Mouse (Mus musculus) forebrain, embryonic 12.5 days (tissue): ENCODE results near the gene Rabl3. TPM values are rescaled to one million over a fixed set of nuclear protein-coding genes. Genes with fewer than 3 reads are reported as not detected.

ENCODE experiments used
- ATAC-seq: fragments of 200-750 bp; cut with Nextera tagmentation; 2 replicates; pipeline ENCODE4 v1.8.0; 2017; ENCODE audit warnings: moderate TSS enrichment; ENCODE audit not compliant: low FRiP score
- H3K27ac ChIP-seq: fragments of 300-500 bp; sonication (generic); 2 replicates; pipeline ENCODE4 v1.5.1; 2016; ENCODE audit warnings: mild to moderate bottlenecking
- H3K27me3 ChIP-seq: fragments of 300-500 bp; sonication (generic); 2 replicates; pipeline ENCODE4 v1.6.1; 2016; ENCODE audit warnings: mild to moderate bottlenecking
- H3K36me3 ChIP-seq: fragments of 300-500 bp; sonication (generic); replicated peaks from 2 replicates; pipeline ENCODE4 v1.6.1; 2016; ENCODE audit warnings: mild to moderate bottlenecking
- H3K4me1 ChIP-seq: fragments of 300-500 bp; sonication (generic); 2 replicates; pipeline ENCODE4 v1.6.1; 2016
- H3K4me2 ChIP-seq: fragments of 300-500 bp; sonication (generic); 2 replicates; pipeline ENCODE4 v1.6.1; 2016; ENCODE audit warnings: mild to moderate bottlenecking, moderate library complexity
- H3K4me3 ChIP-seq: fragments of 300-500 bp; sonication (generic); replicated peaks from 2 replicates; pipeline ENCODE4 v1.5.1; 2016; ENCODE audit warnings: mild to moderate bottlenecking
- H3K9ac ChIP-seq: fragments of 300-500 bp; sonication (generic); 2 replicates; pipeline ENCODE4 v1.6.1; 2016; ENCODE audit warnings: mild to moderate bottlenecking
- H3K9me3 ChIP-seq: fragments of 300-500 bp; sonication (generic); 2 replicates; pipeline ENCODE4 v1.6.1; 2016
- WGBS: fragments of 180-500 bp; shearing (Covaris S2); methylation state at CpG from one replicate; pipeline ENCODE4 v1.1.7; 2016; 5-methylcytosine and 5-hydroxymethylcytosine counted together
- polyA plus RNA-seq: library from polyadenylated mRNA; unstranded; fragments of >200 nt; fragmentation: Nextera tagmentation; extraction: Ambion mirVana; gene quantifications from 2 replicates; pipeline ENCODE4 v1.2.1, GENCODE M21; 2016

Rabl3 gene
- polyA plus RNA-seq, 1 experiment from 2014 or later = 35.1 TPM

- peaks cover 42% of the 10 kb centered on the region for H3K4me1 ChIP-seq
- H3K4me2 ChIP-seq = no peak overlapping the region
- no peak overlapping the region for H3K9ac ChIP-seq
- H3K36me3 ChIP-seq = no peaks in the 10 kb centered on the region
- no peak overlapping the region; the same call in 1 of the 2 replicates for H3K27ac ChIP-seq
- H3K27me3 ChIP-seq = no peaks in the 10 kb centered on the region; the same call in 1 of the 2 replicates
- no peaks in the 10 kb centered on the region for H3K9me3 ChIP-seq
- no peak overlapping the region for H3K4me3 ChIP-seq
- WGBS = 81% methylated on average over 4 of the region's 4 CpGs
- no peak for ATAC-seq
Observed at GRCm38 (mm10) chr16:37580651-37581050, 41.0 kb downstream of the Rabl3 start.

GRCm38 (mm10) chr16:37581901-37582300 lies 42.2 kb downstream of the Rabl3 start:
- no peaks in the 10 kb centered on the region for H3K36me3 ChIP-seq
- peaks cover 45% of the 10 kb centered on the region for H3K4me1 ChIP-seq
- H3K4me2 ChIP-seq = no peak overlapping the region
- no peak for ATAC-seq
- no peak overlapping the region for H3K9ac ChIP-seq
- no peak overlapping the region for H3K4me3 ChIP-seq
- no peaks in the 10 kb centered on the region for H3K9me3 ChIP-seq
- 42% methylated on average over 3 of the region's 3 CpGs for WGBS
- H3K27me3 ChIP-seq = no peaks in the 10 kb centered on the region
- H3K27ac ChIP-seq = peak overlapping the region; percentile 56; the same call in 1 of the 2 replicates

- Histone ChIP-seq H3K9ac (no peak overlapping the region), H3K36me3 (no peaks in the 10 kb centered on the region), H3K9me3 (no peaks in the 10 kb centered on the region), H3K4me2 (no peak overlapping the region), H3K27ac (peak overlapping the region; percentile 95), H3K4me3 (no peak overlapping the region), H3K4me1 (peaks cover 45% of the 10 kb centered on the region), H3K27me3 (no peaks in the 10 kb centered on the region)
- 63% methylated on average over 3 of the region's 3 CpGs for WGBS
- no peak for ATAC-seq
Observed at GRCm38 (mm10) chr16:37583306-37583705, 43.6 kb downstream of the Rabl3 start.

- peak overlapping the region; percentile 95 for H3K27ac ChIP-seq
- no peaks in the 10 kb centered on the region for H3K36me3 ChIP-seq
- peak overlapping the region; percentile 16; the same call in 1 of the 2 replicates for H3K4me3 ChIP-seq
- 22% methylated on average over 6 of the region's 6 CpGs for WGBS
- peaks cover 45% of the 10 kb centered on the region for H3K4me1 ChIP-seq
- peak overlapping the region; percentile 51 for H3K4me2 ChIP-seq
- no peaks in the 10 kb centered on the region for H3K9me3 ChIP-seq
- H3K9ac ChIP-seq = peak overlapping the region; percentile 54; the same call in 1 of the 2 replicates
- H3K27me3 ChIP-seq = no peaks in the 10 kb centered on the region
- ATAC-seq = no peak
Observed at GRCm38 (mm10) chr16:37583801-37584200, 44.1 kb downstream of the Rabl3 start.

GRCm38 (mm10) chr16:37584218-37585035 lies 44.7 kb downstream of the Rabl3 start:
- no peaks in the 10 kb centered on the region for H3K27me3 ChIP-seq
- H3K27ac ChIP-seq = peak overlapping the region; percentile 95
- peak overlapping the region; percentile 54; the same call in 1 of the 2 replicates for H3K9ac ChIP-seq
- H3K4me3 ChIP-seq = peak overlapping the region; percentile 16
- H3K4me2 ChIP-seq = peak overlapping the region; percentile 51
- ATAC-seq = peak; percentile 88
- H3K9me3 ChIP-seq = no peaks in the 10 kb centered on the region
- WGBS = 2% methylated on average over 25 of the region's 25 CpGs
- peaks cover 45% of the 10 kb centered on the region for H3K4me1 ChIP-seq
- no peaks in the 10 kb centered on the region for H3K36me3 ChIP-seq

GRCm38 (mm10) chr16:37585129-37585563 lies 45.5 kb downstream of the Rabl3 start:
- WGBS = 47% methylated on average over 8 of the region's 8 CpGs
- H3K27ac ChIP-seq = peak overlapping the region; percentile 95
- H3K9ac ChIP-seq = no peak overlapping the region

GRCm38 (mm10) chr16:37590921-37591320 lies 51.2 kb downstream of the Rabl3 start:
- no peaks in the 10 kb centered on the region for H3K9me3 ChIP-seq
- no peak overlapping the region for H3K4me2 ChIP-seq
- no peak overlapping the region for H3K4me3 ChIP-seq
- 88% methylated on average over 3 of the region's 3 CpGs for WGBS
- no peaks in the 10 kb centered on the region for H3K36me3 ChIP-seq
- no peaks in the 10 kb centered on the region for H3K27me3 ChIP-seq
- H3K27ac ChIP-seq = no peak overlapping the region
- no peak for ATAC-seq
- no peak overlapping the region for H3K9ac ChIP-seq
- H3K4me1 ChIP-seq = peaks cover 10% of the 10 kb centered on the region; the same call in 1 of the 2 replicates

More at GRCm38 (mm10) chr16:37585129-37585563, 45.5 kb downstream of the Rabl3 start:
- peak overlapping the region; percentile 51 for H3K4me2 ChIP-seq
- H3K4me1 ChIP-seq = peaks cover 51% of the 10 kb centered on the region
- peak; percentile 39 for ATAC-seq
- no peaks in the 10 kb centered on the region for H3K9me3 ChIP-seq
- H3K27me3 ChIP-seq = no peaks in the 10 kb centered on the region
- H3K36me3 ChIP-seq = no peaks in the 10 kb centered on the region
- H3K4me3 ChIP-seq = no peak overlapping the region

GRCm38 (mm10) chr16:37591551-37591950 lies 51.9 kb downstream of the Rabl3 start:
- Histone ChIP-seq H3K9me3 (no peaks in the 10 kb centered on the region), H3K4me2 (no peak overlapping the region), H3K4me1 (peaks cover 10% of the 10 kb centered on the region; the same call in 1 of the 2 replicates), H3K27ac (no peak overlapping the region), H3K4me3 (no peak overlapping the region), H3K27me3 (no peaks in the 10 kb centered on the region), H3K36me3 (no peaks in the 10 kb centered on the region), H3K9ac (no peak overlapping the region)
- WGBS = 93% methylated on average over 8 of the region's 8 CpGs
- no peak for ATAC-seq

GRCm38 (mm10) chr16:37597412-37597811 lies 57.7 kb downstream of the Rabl3 start:
- ATAC-seq = no peak
- H3K4me2 ChIP-seq = no peak overlapping the region
- no peaks in the 10 kb centered on the region for H3K4me1 ChIP-seq
- H3K27me3 ChIP-seq = no peaks in the 10 kb centered on the region
- no peak overlapping the region for H3K27ac ChIP-seq
- H3K36me3 ChIP-seq = no peaks in the 10 kb centered on the region
- no peaks in the 10 kb centered on the region for H3K9me3 ChIP-seq
- no peak overlapping the region for H3K4me3 ChIP-seq
- H3K9ac ChIP-seq = no peak overlapping the region
- WGBS = 80% methylated on average over 5 of the region's 5 CpGs

GRCm38 (mm10) chr16:37598463-37598862 lies 58.8 kb downstream of the Rabl3 start:
- H3K4me1 ChIP-seq = no peaks in the 10 kb centered on the region
- ATAC-seq = no peak
- no peaks in the 10 kb centered on the region for H3K9me3 ChIP-seq
- H3K36me3 ChIP-seq = no peaks in the 10 kb centered on the region
- no peaks in the 10 kb centered on the region for H3K27me3 ChIP-seq
- no peak overlapping the region for H3K4me3 ChIP-seq
- H3K27ac ChIP-seq = no peak overlapping the region
- WGBS = 93% methylated on average over 7 of the region's 7 CpGs
- H3K4me2 ChIP-seq = no peak overlapping the region
- no peak overlapping the region for H3K9ac ChIP-seq

GRCm38 (mm10) chr16:37599326-37599725 lies 59.6 kb downstream of the Rabl3 start:
- H3K36me3 ChIP-seq = no peaks in the 10 kb centered on the region
- ATAC-seq = no peak
- H3K9me3 ChIP-seq = no peaks in the 10 kb centered on the region
- no peaks in the 10 kb centered on the region for H3K27me3 ChIP-seq
- no peak overlapping the region for H3K27ac ChIP-seq
- no peak overlapping the region for H3K9ac ChIP-seq
- H3K4me2 ChIP-seq = no peak overlapping the region
- 90% methylated on average over 3 of the region's 3 CpGs for WGBS
- no peaks in the 10 kb centered on the region for H3K4me1 ChIP-seq
- no peak overlapping the region for H3K4me3 ChIP-seq

- Histone ChIP-seq H3K36me3 (no peaks in the 10 kb centered on the region), H3K9ac (no peak overlapping the region), H3K27ac (no peak overlapping the region), H3K27me3 (no peaks in the 10 kb centered on the region), H3K4me3 (no peak overlapping the region), H3K4me1 (no peaks in the 10 kb centered on the region), H3K9me3 (no peaks in the 10 kb centered on the region), H3K4me2 (no peak overlapping the region)
- 98% methylated on average over 1 of the region's 1 CpGs for whole genome bisulfite sequencing
- no peak for ATAC-seq
Observed at GRCm38 (mm10) chr16:37603431-37603830, 63.7 kb downstream of the Rabl3 start.

GRCm38 (mm10) chr16:37604243-37604642 lies 64.6 kb downstream of the Rabl3 start:
- H3K4me1 ChIP-seq = no peaks in the 10 kb centered on the region
- 94% methylated on average over 6 of the region's 6 CpGs for WGBS
- H3K4me3 ChIP-seq = no peak overlapping the region
- H3K4me2 ChIP-seq = no peak overlapping the region
- no peak overlapping the region for H3K9ac ChIP-seq
- H3K27me3 ChIP-seq = no peaks in the 10 kb centered on the region
- H3K27ac ChIP-seq = no peak overlapping the region
- no peak for ATAC-seq
- no peaks in the 10 kb centered on the region for H3K36me3 ChIP-seq
- no peaks in the 10 kb centered on the region for H3K9me3 ChIP-seq
